Mouse (Mus musculus) left cerebral cortex, adult 2 months (tissue): ENCODE results near the gene Wdfy2. TPM values are rescaled to one million over a fixed set of nuclear protein-coding genes. Genes with fewer than 3 reads are reported as not detected.

Experiments
- DNase-seq, 2 experiments: peaks; one replicate each; pipeline ENCODE4 v3.0.0; 2021 to 2022; ENCODE audit warnings: low spot score in 2 of 2, mixed read lengths in 1 of 2; ENCODE audit errors: extremely low spot score in 1 of 2
- H3K27ac ChIP-seq: fragments of 200-600 bp; 2 replicates; pipeline ENCODE4 v1.8.1; 2022
- H3K4me3 ChIP-seq: fragments of 200-600 bp; 2 replicates; pipeline ENCODE4 v1.8.1; 2022
- CTCF ChIP-seq: fragments of 200-600 bp; IDR thresholded peaks from 2 replicates; pipeline ENCODE4 v1.8.1; 2022; ENCODE audit warnings: antibody characterized with exemption, mild to moderate bottlenecking, moderate library complexity
- intact Hi-C: fragments of 180-260 bp; cut with DNase I; formaldehyde crosslinking; loops from one replicate; pipeline ENCODE4 v1.15.1; 2025
- microRNA-seq, 2 experiments: library from miRNA; unstranded; fragments of <30 nt; microRNA quantifications; one replicate each; pipeline ENCODE4 v1.2.0; 2021
- total RNA-seq, 2 experiments: library from RNA; stranded (reverse); gene quantifications; 2 replicates each; pipeline ENCODE4 v1.2.3; 2021

Gene Wdfy2
- total RNA-seq, 2 experiments from 2014 or later: 12.4 to 15.8 TPM

- Histone ChIP-seq H3K27ac (no peak overlapping the region), H3K4me3 (no peak overlapping the region)
- intact Hi-C loops: no loop called here
- TF ChIP-seq CTCF: no peak
- DNase-seq: no peak
These were observed 109.3 kb downstream of the Wdfy2 start for GRCm38 (mm10) chr14:62946794-62947193.

GRCm38 (mm10) chr14:62956091-62956490 is 118.6 kb downstream of the Wdfy2 start:
- DNase-seq: no peak
- Histone ChIP-seq H3K4me3 (no peak overlapping the region), H3K27ac (no peak overlapping the region)
- no peak for TF ChIP-seq CTCF
- intact Hi-C loops: no loop called here

GRCm38 (mm10) chr14:62963632-62964031 is 126.2 kb downstream of the Wdfy2 start:
- DNase-seq: no peak

GRCm38 (mm10) chr14:62965342-62965741 is 127.9 kb downstream of the Wdfy2 start:
- TF ChIP-seq CTCF: no peak; the same call in 1 of the 2 replicates
- intact Hi-C loops: no loop called here
- no peak overlapping the region for H3K27ac ChIP-seq
- DNase-seq: no peak
- no peak overlapping the region for H3K4me3 ChIP-seq

More at GRCm38 (mm10) chr14:62963632-62964031, 126.2 kb downstream of the Wdfy2 start:
- H3K4me3 ChIP-seq: no peak overlapping the region
- H3K27ac ChIP-seq: no peak overlapping the region
- intact Hi-C loops: no loop called here
- TF ChIP-seq CTCF: no peak

- no peak for DNase-seq
- H3K27ac ChIP-seq: no peak overlapping the region
- no peak for TF ChIP-seq CTCF
- intact Hi-C loops: no loop called here
- H3K4me3 ChIP-seq: peak overlapping the region; percentile 21; the same call in 1 of the 2 replicates
These were observed 128.5 kb downstream of the Wdfy2 start for GRCm38 (mm10) chr14:62965811-62966520.

- no peak overlapping the region for H3K4me3 ChIP-seq
- no peak overlapping the region for H3K27ac ChIP-seq
- TF ChIP-seq CTCF: peak; percentile 82
- intact Hi-C loops: loop anchor here (2.0 kb wide), 1 partner anchor 482 kb away; no protein-coding TSS in a partner anchor
- peak; percentile 47 to 57 for DNase-seq
These were observed 137.6 kb downstream of the Wdfy2 start for GRCm38 (mm10) chr14:62975046-62975445.

GRCm38 (mm10) chr14:62979815-62980214 is 142.3 kb downstream of the Wdfy2 start:
- Histone ChIP-seq H3K4me3 (no peak overlapping the region), H3K27ac (no peak overlapping the region)
- no peak for TF ChIP-seq CTCF
- intact Hi-C loops: no loop called here
- no peak for DNase-seq

- no peak within 1 kb of the TSS for H3K4me3 ChIP-seq
- H3K27ac ChIP-seq: no peak within 1 kb of the TSS
- no peak for DNase-seq
- no peak for TF ChIP-seq CTCF
- intact Hi-C loops: no loop called here
These were observed 146.9 kb downstream of the Wdfy2 start, which contains the start of gene Defb48 for GRCm38 (mm10) chr14:62984410-62984809. TSS of gene Defb48 (minus strand) at chr14:62984510.

GRCm38 (mm10) chr14:62991271-62991670 is 153.8 kb downstream of the Wdfy2 start:
- intact Hi-C loops: no loop called here
- DNase-seq: no peak
- TF ChIP-seq CTCF: no peak
- Histone ChIP-seq H3K4me3 (no peak overlapping the region), H3K27ac (no peak overlapping the region)

- TF ChIP-seq CTCF: no peak
- DNase-seq: no peak
- Histone ChIP-seq H3K27ac (no peak overlapping the region), H3K4me3 (no peak overlapping the region)
- intact Hi-C loops: no loop called here
These were observed 154.5 kb downstream of the Wdfy2 start for GRCm38 (mm10) chr14:62991849-62992510.

GRCm38 (mm10) chr14:62997777-62998176 is 160.3 kb downstream of the Wdfy2 start, which contains the start of gene Defb47:
TSS of gene Defb47 (plus strand) at chr14:62998077.
- no peak within 1 kb of the TSS for H3K4me3 ChIP-seq
- no peak within 1 kb of the TSS for H3K27ac ChIP-seq
- TF ChIP-seq CTCF: no peak
- no peak for DNase-seq
- intact Hi-C loops: no loop called here

- DNase-seq: no peak
- intact Hi-C loops: no loop called here
- no peak for TF ChIP-seq CTCF
- Histone ChIP-seq H3K27ac (no peak overlapping the region), H3K4me3 (no peak overlapping the region)
These were observed 161.5 kb downstream of the Wdfy2 start for GRCm38 (mm10) chr14:62998977-62999376.

GRCm38 (mm10) chr14:63002588-63002987 is 165.1 kb downstream of the Wdfy2 start:
- no peak for DNase-seq
- Histone ChIP-seq H3K4me3 (no peak overlapping the region), H3K27ac (no peak overlapping the region)
- intact Hi-C loops: no loop called here
- no peak for TF ChIP-seq CTCF

Small RNAs within 50 kb of the gene (microRNA-seq; reads per million reads assigned to microRNA genes)
- gene Mir6541: 0 reads per million in 2 experiments
- gene Mir8098: 0.73 to 2.2 reads per million in 2 experiments

Other genes with a start within 250 kb of the Wdfy2 start
- not detected for gene Serpine3, start 174.0 kb upstream of the Wdfy2 start, total RNA-seq
- 10 to 100 TPM; 41.0 to 42.2 TPM for gene Ints6, start 76.5 kb upstream of the Wdfy2 start, total RNA-seq
- gene Defb48, start 146.8 kb downstream of the Wdfy2 start, total RNA-seq: not detected
- gene Defb47, start 160.4 kb downstream of the Wdfy2 start, total RNA-seq: not detected
- gene Defb43, start 174.1 kb downstream of the Wdfy2 start, total RNA-seq: not detected
- not detected for gene Defb42, start 209.3 kb downstream of the Wdfy2 start, total RNA-seq
- gene Defb30, start 212.3 kb downstream of the Wdfy2 start, total RNA-seq: not detected